Mouse (Mus musculus): Measurements from ENCODE around the gene Pfdn2. TPM values are rescaled to one million over a fixed set of nuclear protein-coding genes. Genes with fewer than 3 reads are reported as not detected.

The Pfdn2 gene
- polyA plus RNA-seq (2012; rRNA removed), result 2.3 and 5.7 TPM in 2 replicates

GRCm38 (mm10) chr1:171345225-171346094 lies at the start of gene Pfdn2, which contains the start of gene Nit1:
Pfdn2 (plus strand) TSS chr1:171345670.
Nit1 (minus strand) TSS chr1:171345646.

GRCm38 (mm10) chr1:171328839-171329432 lies 16.5 kb upstream of the Pfdn2 start, which contains the start of gene Dedd:
Dedd (plus strand) TSS chr1:171329145.

GRCm38 (mm10) chr1:171360656-171361055 lies 15.2 kb downstream of the Pfdn2 start, which contains the start of gene Klhdc9:
Klhdc9 (minus strand) TSS chr1:171360798.

DNA sequence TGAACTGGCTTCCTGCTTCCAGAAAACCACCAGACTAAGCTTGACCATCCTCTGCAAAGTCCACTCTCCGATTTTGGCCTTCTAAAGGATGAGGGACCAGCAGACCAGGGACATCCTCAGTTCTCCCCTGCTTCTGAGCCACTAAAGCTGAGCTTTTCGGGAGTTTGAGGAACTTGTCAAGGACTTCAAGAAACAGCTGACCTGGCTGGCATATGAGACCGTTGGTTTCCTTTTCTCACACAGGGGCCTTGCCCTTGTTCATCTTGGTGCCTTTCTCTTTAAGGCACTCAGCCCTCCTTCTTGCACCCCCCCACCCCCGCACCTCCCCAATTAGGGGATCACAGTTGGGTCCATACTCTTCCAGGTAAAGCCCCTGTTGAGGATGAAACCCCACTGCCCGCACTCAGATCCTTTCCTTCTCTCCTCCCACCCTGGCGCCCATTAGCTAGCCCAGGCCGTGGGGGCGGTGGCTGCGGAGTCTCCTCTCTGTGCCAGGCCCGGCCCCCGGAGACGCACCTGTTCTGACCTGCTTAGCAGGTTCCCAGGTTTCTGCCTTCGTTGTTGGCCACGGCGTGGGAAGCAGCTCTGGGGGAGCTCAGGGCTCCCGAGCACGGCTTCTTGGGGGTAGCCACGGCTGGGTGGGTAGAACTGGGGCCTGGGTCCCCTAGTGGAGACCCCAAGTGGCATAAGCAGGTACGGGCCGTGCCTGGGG lies 24.5 kb downstream of the Pfdn2 start, which contains the start of gene Nectin4:
Gene Nectin4 (plus strand): TSS at position 255 of the 712 bp plus-strand sequence.

DNA sequence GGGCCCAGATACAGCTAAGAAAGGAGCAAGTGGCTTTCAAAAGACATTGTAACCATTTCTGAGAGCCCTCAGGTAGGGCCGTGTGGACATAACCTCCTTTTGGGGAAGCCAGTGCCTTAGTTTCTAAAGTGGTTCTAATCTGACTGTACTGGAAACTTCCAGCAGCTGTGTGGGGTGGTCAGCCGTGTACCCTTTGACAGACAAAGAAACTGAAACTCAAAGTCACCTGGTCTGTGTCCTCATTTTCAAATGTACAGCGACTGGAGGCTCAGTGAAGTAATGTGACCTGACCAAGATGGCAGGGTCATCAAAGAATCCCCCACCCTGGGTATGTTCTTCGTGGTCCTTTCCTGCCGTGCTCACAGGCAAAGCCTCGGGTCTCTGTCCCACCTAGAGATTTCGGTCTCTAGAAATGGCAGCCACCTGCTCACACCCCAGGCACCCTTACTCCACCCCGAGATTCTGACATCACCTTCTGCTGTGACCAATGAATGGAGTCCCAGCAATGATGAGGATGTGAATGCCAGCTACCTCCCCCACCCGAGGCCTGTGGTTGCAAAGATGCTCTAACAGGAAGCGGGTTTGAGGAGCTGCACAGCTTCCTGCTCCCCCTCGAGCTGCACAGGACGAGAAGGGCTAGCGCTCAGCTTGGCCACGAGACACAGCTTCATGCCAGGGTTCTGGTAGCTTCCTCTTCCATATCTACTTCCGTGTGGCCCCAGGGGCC lies 43.1 kb downstream of the Pfdn2 start, which contains the start of gene Arhgap30:
Gene Arhgap30 (plus strand): TSS at position 579 of the 727 bp plus-strand sequence.

Other genes with a start within 250 kb of the Pfdn2 start
- gene Cfap126, start 231.8 kb upstream of the Pfdn2 start, polyA plus RNA-seq (2012; rRNA removed), result 1.2 and 1.7 TPM in 2 replicates
- gene Sdhc, start 195.1 kb upstream of the Pfdn2 start, polyA plus RNA-seq (2012; rRNA removed), result 205 and 248 TPM in 2 replicates
- 0.91 and 1.0 TPM in 2 replicates for gene Mpz, start 195.0 kb upstream of the Pfdn2 start, polyA plus RNA-seq (2012; rRNA removed)
- gene Pcp4l1, start 149.4 kb upstream of the Pfdn2 start, polyA plus RNA-seq (2012; rRNA removed), result 42.0 and 71.2 TPM in 2 replicates
- gene Nr1i3, start 131.7 kb upstream of the Pfdn2 start, polyA plus RNA-seq (2012; rRNA removed), result 2.3 and 2.4 TPM in 2 replicates
- gene Tomm40l, start 123.2 kb upstream of the Pfdn2 start, polyA plus RNA-seq (2012; rRNA removed), result 35.4 and 39.0 TPM in 2 replicates
- gene Apoa2, start 120.6 kb upstream of the Pfdn2 start, polyA plus RNA-seq (2012; rRNA removed), result 0.64 and 3.6 TPM in 2 replicates
- 34.3 and 37.0 TPM in 2 replicates for gene Fcer1g, start 111.3 kb upstream of the Pfdn2 start, polyA plus RNA-seq (2012; rRNA removed)
- gene Adamts4, start 95.2 kb upstream of the Pfdn2 start, polyA plus RNA-seq (2012; rRNA removed), result 4.7 TPM in 2 replicates
- 134 and 158 TPM in 2 replicates for gene Ndufs2, start 94.3 kb upstream of the Pfdn2 start, polyA plus RNA-seq (2012; rRNA removed)
- gene B4galt3, start 75.3 kb upstream of the Pfdn2 start, polyA plus RNA-seq (2012; rRNA removed), result 75.9 and 85.5 TPM in 2 replicates
- 31.9 and 36.7 TPM in 2 replicates for gene Ppox, start 64.5 kb upstream of the Pfdn2 start, polyA plus RNA-seq (2012; rRNA removed)
- gene Usp21, start 57.7 kb upstream of the Pfdn2 start, polyA plus RNA-seq (2012; rRNA removed), result 41.4 and 43.3 TPM in 2 replicates
- 23.2 and 26.3 TPM in 2 replicates for gene Ufc1, start 50.6 kb upstream of the Pfdn2 start, polyA plus RNA-seq (2012; rRNA removed)
- gene Dedd, start 16.5 kb upstream of the Pfdn2 start, polyA plus RNA-seq (2012; rRNA removed), result 49.2 and 53.1 TPM in 2 replicates
- 62.5 and 68.1 TPM in 2 replicates for gene Nit1, start within 50 bp of the Pfdn2 start, polyA plus RNA-seq (2012; rRNA removed)
- gene Klhdc9, start 15.1 kb downstream of the Pfdn2 start, polyA plus RNA-seq (2012; rRNA removed), result 1.0 and 2.1 TPM in 2 replicates
- 2.6 and 3.2 TPM in 2 replicates for gene Nectin4, start 24.4 kb downstream of the Pfdn2 start, polyA plus RNA-seq (2012; rRNA removed)
- 3.7 and 4.7 TPM in 2 replicates for gene Arhgap30, start 43.3 kb downstream of the Pfdn2 start, polyA plus RNA-seq (2012; rRNA removed)
- 85.2 and 90.3 TPM in 2 replicates for gene Usf1, start 65.6 kb downstream of the Pfdn2 start, polyA plus RNA-seq (2012; rRNA removed)
- gene Tstd1, start 73.2 kb downstream of the Pfdn2 start, polyA plus RNA-seq (2012; rRNA removed), result 463 and 469 TPM in 2 replicates
- gene F11r, start 91.9 kb downstream of the Pfdn2 start, polyA plus RNA-seq (2012; rRNA removed), result 108 and 134 TPM in 2 replicates
- gene Alyref2, start 157.8 kb downstream of the Pfdn2 start, polyA plus RNA-seq (2012; rRNA removed), result 5.3 and 5.4 TPM in 2 replicates
- 1.2 and 6.0 TPM in 2 replicates for gene Itln1, start 189.6 kb downstream of the Pfdn2 start, polyA plus RNA-seq (2012; rRNA removed)
- gene Cd244a, start 213.5 kb downstream of the Pfdn2 start, polyA plus RNA-seq (2012; rRNA removed), result 0.22 and 0.23 TPM in 2 replicates